Mouse (Mus musculus) midbrain, embryonic 14.5 days (tissue): ENCODE data around the gene Efemp2. TPM values are rescaled to one million over a fixed set of nuclear protein-coding genes. Genes with fewer than 3 reads are reported as not detected.

Experiments
- ATAC-seq: fragments of 200-750 bp; cut with Nextera tagmentation; 2 replicates; pipeline ENCODE4 v1.8.0; 2017; ENCODE audit warnings: moderate number of reproducible peaks, moderate library complexity; ENCODE audit not compliant: low FRiP score, low TSS enrichment
- DNase-seq: peaks from one replicate; pipeline ENCODE4 v3.0.0-alpha.2; 2015
- H3K27ac ChIP-seq: fragments of 300-500 bp; sonication (generic); replicated peaks from 2 replicates; pipeline ENCODE4 v1.5.1; 2014; ENCODE audit warnings: mild to moderate bottlenecking, low read depth, low read length, moderate library complexity
- H3K27me3 ChIP-seq: fragments of 300-500 bp; sonication (generic); 2 replicates; pipeline ENCODE4 v1.6.1; 2014; ENCODE audit warnings: low read length, control low read depth, mixed read lengths; ENCODE audit not compliant: control insufficient read depth, insufficient read depth
- H3K36me3 ChIP-seq: fragments of 300-500 bp; sonication (generic); 2 replicates; pipeline ENCODE4 v1.6.1; 2014; ENCODE audit warnings: low read length, control low read depth; ENCODE audit not compliant: control insufficient read depth, insufficient read depth
- H3K4me1 ChIP-seq: fragments of 300-500 bp; sonication (generic); 2 replicates; pipeline ENCODE4 v1.6.1; 2014; ENCODE audit warnings: mild to moderate bottlenecking, antibody characterized with exemption, low read length, control low read depth; ENCODE audit not compliant: control insufficient read depth, insufficient read depth
- H3K4me2 ChIP-seq: fragments of 300-500 bp; sonication (generic); 2 replicates; pipeline ENCODE4 v1.6.1; 2014; ENCODE audit warnings: mild to moderate bottlenecking, low read length, moderate library complexity
- H3K4me3 ChIP-seq: fragments of 300-500 bp; sonication (generic); replicated peaks from 2 replicates; pipeline ENCODE4 v1.5.1; 2014; ENCODE audit warnings: low read depth, low read length
- H3K9ac ChIP-seq: fragments of 300-500 bp; sonication (generic); replicated peaks from 2 replicates; pipeline ENCODE4 v1.6.1; 2014; ENCODE audit warnings: mild to moderate bottlenecking, low read length, moderate library complexity
- H3K9me3 ChIP-seq: fragments of 300-500 bp; sonication (generic); 2 replicates; pipeline ENCODE4 v1.6.1; 2016; ENCODE audit warnings: low read length, control low read depth, mixed read lengths; ENCODE audit not compliant: control insufficient read depth
- WGBS: fragments of 180-500 bp; shearing (Covaris S2); extraction: QIAGEN DNeasy Blood & Tissue Kit; methylation state at CpG from one replicate; pipeline ENCODE4 v1.1.7; 2014; 5-methylcytosine and 5-hydroxymethylcytosine counted together
- polyA plus RNA-seq: library from polyadenylated mRNA; unstranded; fragments of >200 nt; fragmentation: Nextera tagmentation; extraction: Ambion mirVana; gene quantifications from 2 replicates; pipeline ENCODE4 v1.2.1, GENCODE M21; 2014

The Efemp2 gene
- polyA plus RNA-seq, 1 experiment from 2014 or later, result 28.7 TPM

DNA sequence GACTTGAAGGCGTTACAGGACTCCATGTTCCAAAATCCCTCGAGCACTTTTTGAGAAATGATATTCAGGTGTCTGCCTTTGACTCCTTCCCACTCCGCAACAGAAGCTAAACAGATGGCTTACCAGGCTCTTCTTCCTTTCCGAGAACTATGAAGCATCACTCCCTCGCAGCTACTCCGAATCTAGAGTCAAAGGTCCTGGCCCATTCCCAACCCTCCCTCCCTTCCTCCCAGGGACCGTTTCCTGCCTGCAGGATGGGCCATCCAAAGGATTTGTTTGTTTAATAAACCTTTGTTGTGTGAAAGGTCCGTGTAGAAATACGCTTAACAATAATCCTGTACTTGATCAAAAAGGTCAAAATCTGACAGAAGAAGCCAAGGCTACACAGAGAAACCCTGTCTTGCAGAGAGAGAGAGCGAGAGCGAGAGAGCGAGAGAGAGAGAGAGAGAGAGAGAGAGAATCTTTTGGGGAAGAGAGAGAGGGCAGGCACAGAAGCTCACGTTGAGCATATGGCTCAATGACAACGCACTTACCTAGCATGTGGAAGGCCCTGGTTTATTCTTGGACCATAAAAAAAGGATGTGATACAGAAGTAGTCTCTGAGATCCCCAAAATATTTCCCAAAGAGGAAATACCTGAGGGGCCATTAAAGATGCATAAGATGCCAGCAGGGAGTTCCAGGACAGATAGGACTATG, 15.9 kb upstream of the Efemp2 start, which contains the start of gene Ccdc85b:
Ccdc85b (minus strand) TSS at position 149 of the 697 bp plus-strand sequence.
- no peak for DNase-seq
- no peak for ATAC-seq
- H3K27me3 ChIP-seq, result no peaks in the 10 kb centered on the region
- H3K36me3 ChIP-seq, result peaks cover 10% of the 10 kb centered on the region
- H3K9ac ChIP-seq, result peak within 1 kb of the TSS; percentile 91
- peak within 1 kb of the TSS; percentile 96 for H3K27ac ChIP-seq
- no peaks in the 10 kb centered on the region for H3K9me3 ChIP-seq
- 17% methylated on average over 14 of the region's 14 CpGs for WGBS
- peak within 1 kb of the TSS; percentile 85 for H3K4me3 ChIP-seq
- H3K4me1 ChIP-seq, result peaks cover 39% of the 10 kb centered on the region
- H3K4me2 ChIP-seq, result peak within 1 kb of the TSS; percentile 98

DNA sequence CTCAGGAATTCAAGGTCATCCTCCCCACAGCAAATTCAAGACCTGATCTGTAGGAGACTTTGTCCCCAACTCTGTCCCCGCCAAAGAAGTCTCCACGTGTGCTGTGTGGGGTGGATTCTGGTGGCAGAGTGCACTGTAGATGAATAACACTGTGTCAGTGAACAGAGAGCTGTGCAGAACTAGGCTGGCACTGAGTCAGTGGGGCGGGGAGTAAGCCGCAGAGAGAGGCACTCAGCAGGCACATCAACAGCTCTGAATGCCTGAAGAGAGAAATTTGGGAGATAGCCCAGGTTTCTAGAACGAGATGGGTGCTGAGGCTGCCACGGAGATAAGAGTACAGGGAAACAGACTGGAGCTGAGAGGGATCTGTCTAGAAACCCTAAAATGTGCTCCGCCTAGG, 14.7 kb upstream of the Efemp2 start:
- Histone ChIP-seq H3K27ac (no peak overlapping the region), H3K4me3 (no peak overlapping the region), H3K9ac (no peak overlapping the region), H3K27me3 (no peaks in the 10 kb centered on the region), H3K9me3 (no peaks in the 10 kb centered on the region), H3K4me2 (no peak overlapping the region), H3K4me1 (peaks cover 41% of the 10 kb centered on the region), H3K36me3 (peaks cover 18% of the 10 kb centered on the region)
- no peak for ATAC-seq
- 72% methylated on average over 7 of the region's 7 CpGs for WGBS
- no peak for DNase-seq

DNA sequence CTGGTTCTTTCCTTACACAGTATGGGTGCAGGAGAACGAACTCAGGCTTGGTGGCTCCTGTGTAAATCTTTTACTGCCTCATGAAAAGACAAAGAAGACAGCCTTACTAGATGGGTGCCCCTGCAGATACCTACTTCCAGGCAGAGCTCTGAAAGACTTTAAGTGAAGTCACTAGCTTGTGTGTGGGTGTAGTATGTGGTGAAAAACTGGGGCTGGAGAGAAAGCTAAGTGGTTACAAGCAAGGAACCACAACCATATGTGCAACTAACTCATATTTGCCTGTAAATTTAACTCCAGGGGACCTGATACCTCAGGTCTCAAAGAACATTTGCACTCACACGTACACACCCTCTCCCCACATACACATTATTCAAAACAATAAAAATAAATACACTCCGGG, 13.9 kb upstream of the Efemp2 start:
- 25% methylated on average over 3 of the region's 3 CpGs for WGBS
- H3K9me3 ChIP-seq, result no peaks in the 10 kb centered on the region
- peak overlapping the region; percentile 83 for H3K27ac ChIP-seq
- no peak for ATAC-seq
- H3K4me2 ChIP-seq, result peak overlapping the region; percentile 93
- peak overlapping the region; percentile 86 for H3K4me3 ChIP-seq
- peaks cover 42% of the 10 kb centered on the region for H3K4me1 ChIP-seq
- H3K27me3 ChIP-seq, result no peaks in the 10 kb centered on the region
- peaks cover 22% of the 10 kb centered on the region for H3K36me3 ChIP-seq
- DNase-seq, result no peak
- peak overlapping the region; percentile 73 for H3K9ac ChIP-seq

DNA sequence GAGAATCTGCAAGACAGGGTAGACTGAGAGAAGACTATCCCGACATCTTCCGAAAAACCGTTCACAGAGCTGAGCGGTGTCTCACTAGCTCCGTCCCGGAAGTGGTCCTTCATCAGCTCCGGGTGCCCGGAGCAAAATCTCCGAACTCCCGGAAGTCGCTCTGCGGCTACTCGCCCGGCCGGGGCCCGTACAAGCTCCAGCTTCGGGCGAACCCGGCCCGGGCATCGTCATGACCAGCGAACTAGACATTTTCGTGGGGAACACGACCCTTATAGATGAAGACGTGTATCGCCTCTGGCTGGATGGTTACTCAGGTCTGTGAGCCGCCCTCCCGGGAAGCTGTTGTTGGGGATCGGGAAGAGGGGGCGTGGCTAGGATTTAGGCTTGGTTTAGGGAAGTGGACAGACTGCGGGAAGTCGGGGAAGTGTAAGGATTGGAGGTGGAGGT, 13.3 kb upstream of the Efemp2 start, which contains the start of gene Fibp:
Fibp (plus strand) TSS at position 151 of the 447 bp plus-strand sequence.
- Histone ChIP-seq H3K27me3 (no peaks in the 10 kb centered on the region), H3K9me3 (no peaks in the 10 kb centered on the region), H3K27ac (peak within 1 kb of the TSS; percentile 83), H3K4me2 (peak within 1 kb of the TSS; percentile 93), H3K4me3 (peak within 1 kb of the TSS; percentile 86), H3K36me3 (peaks cover 25% of the 10 kb centered on the region), H3K4me1 (peaks cover 36% of the 10 kb centered on the region), H3K9ac (peak within 1 kb of the TSS; percentile 73)
- under 1% methylated on average over 32 of the region's 32 CpGs for WGBS
- DNase-seq (peak; percentile 96), ATAC-seq (peak; percentile 51)

DNA sequence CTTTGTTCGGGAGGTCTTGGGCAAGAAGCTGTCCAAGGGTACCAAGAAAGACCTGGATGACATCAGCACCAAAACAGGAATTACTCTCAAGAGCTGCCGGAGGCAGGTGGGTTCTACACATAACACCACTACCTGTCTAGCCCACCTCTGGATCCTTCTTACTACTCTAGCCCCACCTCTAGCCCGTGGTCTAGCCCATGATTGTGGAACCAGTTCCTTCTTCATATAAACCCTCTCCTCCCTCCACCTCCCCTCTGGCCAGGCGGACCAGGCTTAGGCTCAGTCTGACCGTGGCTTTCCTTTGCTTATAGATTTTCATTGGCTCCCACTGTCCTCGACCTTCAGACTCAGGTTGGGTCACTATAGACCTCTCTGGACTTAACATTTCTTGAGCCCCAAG, 12.3 kb upstream of the Efemp2 start:
- ATAC-seq, result no peak

DNA sequence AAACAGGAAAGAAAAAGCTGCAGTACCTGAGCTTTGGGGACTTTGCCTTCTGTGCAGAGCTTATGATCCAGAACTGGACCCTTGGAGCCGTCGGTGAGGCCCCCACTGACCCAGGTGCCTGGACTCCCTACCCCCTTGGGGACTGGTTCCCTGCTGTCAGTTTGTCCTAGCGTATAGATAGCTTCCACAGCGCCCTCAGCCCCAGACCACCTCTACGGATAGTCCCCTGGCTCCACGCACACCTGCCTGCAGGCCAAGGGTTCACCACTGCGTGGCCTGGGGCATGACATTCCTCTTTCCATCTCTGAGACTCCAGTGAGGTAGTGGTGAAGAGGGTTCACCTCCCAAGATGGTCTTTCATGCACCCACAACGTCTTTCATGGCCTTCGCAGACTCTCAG, 10.5 kb upstream of the Efemp2 start:
- Histone ChIP-seq H3K27me3 (no peaks in the 10 kb centered on the region), H3K9me3 (no peaks in the 10 kb centered on the region), H3K27ac (no peak overlapping the region), H3K4me3 (no peak overlapping the region), H3K36me3 (peaks cover 51% of the 10 kb centered on the region), H3K4me2 (no peak overlapping the region), H3K9ac (no peak overlapping the region), H3K4me1 (peaks cover 19% of the 10 kb centered on the region)
- ATAC-seq (no peak), DNase-seq (no peak)
- 93% methylated on average over 9 of the region's 9 CpGs for WGBS

More for the DNA sequence above, 12.3 kb upstream of the Efemp2 start:
- Histone ChIP-seq H3K4me2 (peak overlapping the region; percentile 93), H3K36me3 (peaks cover 34% of the 10 kb centered on the region), H3K4me1 (peaks cover 27% of the 10 kb centered on the region), H3K4me3 (peak overlapping the region; percentile 86), H3K9me3 (no peaks in the 10 kb centered on the region), H3K9ac (peak overlapping the region; percentile 73; the same call in 1 of the 2 replicates), H3K27ac (no peak overlapping the region), H3K27me3 (no peaks in the 10 kb centered on the region)
- 85% methylated on average over 6 of the region's 6 CpGs for WGBS
- no peak for DNase-seq

DNA sequence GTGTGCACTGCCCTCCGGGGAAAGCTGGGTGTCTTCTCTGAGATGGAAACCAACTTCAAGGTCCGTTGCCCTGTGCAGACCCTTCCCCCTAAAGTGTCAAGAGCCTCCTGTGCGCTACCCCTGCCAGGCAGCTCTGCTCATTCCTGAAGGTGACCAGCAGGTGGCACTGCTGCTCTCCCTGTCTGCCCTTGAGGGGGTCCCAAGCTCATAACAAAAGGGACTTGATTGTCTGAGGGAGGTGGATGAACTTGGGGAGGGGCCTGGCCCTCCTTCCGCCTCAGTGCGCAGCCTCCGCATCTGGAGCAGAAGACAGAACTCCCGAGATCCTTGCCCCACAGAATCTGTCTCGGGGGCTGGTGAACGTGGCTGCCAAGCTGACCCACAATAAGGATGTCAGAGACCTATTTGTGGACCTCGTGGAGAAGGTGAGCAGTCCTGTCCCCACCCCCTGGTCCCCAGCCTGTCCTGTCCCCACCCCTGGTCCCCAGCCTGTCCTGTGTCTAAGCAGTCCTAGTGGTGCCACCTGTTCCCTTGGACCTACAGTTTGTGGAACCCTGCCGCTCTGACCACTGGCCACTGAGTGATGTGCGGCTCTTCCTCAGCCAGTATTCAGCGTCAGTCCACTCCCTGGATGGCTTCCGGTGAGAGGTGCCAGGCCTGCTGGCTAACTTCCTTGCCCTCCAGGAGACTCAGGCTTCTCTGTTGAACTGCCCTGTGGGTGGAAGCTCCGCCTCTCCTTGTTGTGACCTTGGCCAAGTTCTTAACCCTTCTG, 9.8 kb upstream of the Efemp2 start:
- 37% methylated on average over 15 of the region's 15 CpGs for WGBS
- Histone ChIP-seq H3K27me3 (no peaks in the 10 kb centered on the region), H3K4me1 (peaks cover 19% of the 10 kb centered on the region), H3K9ac (peak overlapping the region; percentile 59), H3K36me3 (peaks cover 51% of the 10 kb centered on the region), H3K27ac (peak overlapping the region; percentile 70), H3K4me2 (peak overlapping the region; percentile 56), H3K9me3 (no peaks in the 10 kb centered on the region), H3K4me3 (peak overlapping the region; percentile 28)
- ATAC-seq (peak; percentile 61), DNase-seq (peak; percentile 91)

DNA sequence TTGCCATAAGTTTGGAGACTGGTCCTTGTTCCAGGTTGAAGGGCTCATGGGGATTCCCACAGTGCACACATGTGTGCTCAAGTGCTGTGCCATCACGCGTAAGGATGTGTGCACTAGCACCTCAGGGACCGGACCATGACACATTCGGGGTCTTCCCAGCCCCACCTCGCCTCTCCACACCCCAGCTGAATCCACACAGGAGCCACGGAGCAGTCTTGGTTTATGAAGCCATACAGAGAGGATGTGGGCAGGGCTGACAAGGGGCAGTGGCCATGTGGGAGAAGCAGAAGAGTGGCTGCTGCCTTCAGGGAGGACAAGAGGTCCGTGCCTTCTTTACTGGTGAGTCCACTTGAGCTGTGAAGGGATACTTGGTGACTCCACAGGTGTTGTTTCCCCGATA, 8.7 kb upstream of the Efemp2 start:
- WGBS, result 94% methylated on average over 8 of the region's 8 CpGs
- H3K36me3 ChIP-seq, result peaks cover 51% of the 10 kb centered on the region

More for the DNA sequence above, 8.7 kb upstream of the Efemp2 start:
- ATAC-seq (no peak), DNase-seq (no peak)
- no peak overlapping the region for H3K4me3 ChIP-seq
- peaks cover 15% of the 10 kb centered on the region for H3K4me1 ChIP-seq
- no peak overlapping the region for H3K4me2 ChIP-seq
- no peak overlapping the region for H3K27ac ChIP-seq
- no peaks in the 10 kb centered on the region for H3K9me3 ChIP-seq
- H3K27me3 ChIP-seq, result no peaks in the 10 kb centered on the region
- no peak overlapping the region for H3K9ac ChIP-seq
